Mouse (Mus musculus) kidney, postnatal 0 days (tissue): Measurements from ENCODE around the gene Gm49425. TPM values are rescaled to one million over a fixed set of nuclear protein-coding genes. Genes with fewer than 3 reads are reported as not detected.
"Not testable (repeated sequence)": the region's sequence is repeated elsewhere in the genome, so short reads cannot be mapped to it uniquely, and the experiment has no call there.

Source experiments
- ATAC-seq: fragments of 200-750 bp; cut with Nextera tagmentation; replicated peaks from 2 replicates; pipeline ENCODE4 v1.8.0; 2017; ENCODE audit warnings: low read depth, moderate number of reproducible peaks, moderate TSS enrichment, moderate library complexity; ENCODE audit not compliant: low FRiP score
- DNase-seq: peaks from one replicate; pipeline ENCODE4 v3.0.0-alpha.2; 2016; ENCODE audit warnings: low spot score
- H3K27ac ChIP-seq: fragments of 300-500 bp; sonication (generic); 2 replicates; pipeline ENCODE4 v1.5.1; 2014; ENCODE audit warnings: mild to moderate bottlenecking
- H3K27me3 ChIP-seq: fragments of 300-500 bp; sonication (generic); 2 replicates; pipeline ENCODE4 v1.6.1; 2014; ENCODE audit warnings: low read length, mixed read lengths; ENCODE audit not compliant: insufficient read depth
- H3K36me3 ChIP-seq: fragments of 300-500 bp; sonication (generic); 2 replicates; pipeline ENCODE4 v1.6.1; 2014; ENCODE audit warnings: low read length, mixed read lengths; ENCODE audit not compliant: insufficient read depth
- H3K4me1 ChIP-seq: fragments of 300-500 bp; sonication (generic); replicated peaks from 2 replicates; pipeline ENCODE4 v1.6.1; 2014; ENCODE audit warnings: antibody characterized with exemption, low read length, mixed read lengths; ENCODE audit not compliant: insufficient read depth
- H3K4me2 ChIP-seq: fragments of 300-500 bp; sonication (generic); 2 replicates; pipeline ENCODE4 v1.6.1; 2014; ENCODE audit warnings: mild to moderate bottlenecking, low read length, moderate library complexity, mixed read lengths
- H3K4me3 ChIP-seq: fragments of 300-500 bp; sonication (generic); replicated peaks from 2 replicates; pipeline ENCODE4 v1.5.1; 2014; ENCODE audit warnings: low read depth, low read length
- H3K9ac ChIP-seq: fragments of 300-500 bp; sonication (generic); 2 replicates; pipeline ENCODE4 v1.6.1; 2014; ENCODE audit warnings: low read depth, low read length
- H3K9me3 ChIP-seq: fragments of 300-500 bp; sonication (generic); replicated peaks from 2 replicates; pipeline ENCODE4 v1.6.1; 2016; ENCODE audit warnings: low read length, inconsistent platforms, mixed read lengths
- CTCF ChIP-seq: IDR thresholded peaks from 2 replicates; pipeline ENCODE4 v1.5.1; 2016; ENCODE audit warnings: antibody characterized with exemption, low read depth, mild to moderate bottlenecking, moderate library complexity
- WGBS: fragments of 180-500 bp; shearing (Covaris S2); extraction: QIAGEN DNeasy Blood & Tissue Kit; methylation state at CpG from one replicate; pipeline ENCODE4 v1.1.7; 2014; 5-methylcytosine and 5-hydroxymethylcytosine counted together
- polyA plus RNA-seq: library from polyadenylated mRNA; unstranded; fragments of >200 nt; fragmentation: Nextera tagmentation; extraction: Ambion mirVana; gene quantifications from 2 replicates; pipeline ENCODE4 v1.2.1, GENCODE M21; 2015

Gm49425 gene
- not detected in 2 replicates for polyA plus RNA-seq

DNA sequence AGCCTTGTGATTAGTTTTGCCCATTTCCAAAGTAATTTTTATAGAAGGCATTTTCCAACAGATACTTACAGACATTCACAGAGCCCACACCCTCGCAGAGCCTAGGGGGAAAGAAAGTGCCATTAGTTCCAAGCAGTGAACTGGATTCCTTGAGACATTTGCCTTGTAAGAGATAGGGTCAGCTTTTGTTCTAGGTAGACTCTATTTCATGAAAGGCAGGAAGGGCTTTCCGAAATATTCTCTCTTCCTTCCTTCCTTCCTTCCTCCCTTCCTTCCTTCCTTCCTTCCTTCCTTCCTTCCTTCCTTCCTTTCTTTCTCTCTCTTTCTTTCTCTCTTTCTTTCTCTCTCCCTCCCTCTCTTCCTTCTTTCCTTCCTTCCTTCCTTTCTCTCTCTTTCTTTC lies at the start of gene Gm49425:
Gene Gm49425 (minus strand): TSS at position 101 of the 400 bp plus-strand sequence.
- 76% methylated on average over 2 of the region's 2 CpGs for WGBS

DNA sequence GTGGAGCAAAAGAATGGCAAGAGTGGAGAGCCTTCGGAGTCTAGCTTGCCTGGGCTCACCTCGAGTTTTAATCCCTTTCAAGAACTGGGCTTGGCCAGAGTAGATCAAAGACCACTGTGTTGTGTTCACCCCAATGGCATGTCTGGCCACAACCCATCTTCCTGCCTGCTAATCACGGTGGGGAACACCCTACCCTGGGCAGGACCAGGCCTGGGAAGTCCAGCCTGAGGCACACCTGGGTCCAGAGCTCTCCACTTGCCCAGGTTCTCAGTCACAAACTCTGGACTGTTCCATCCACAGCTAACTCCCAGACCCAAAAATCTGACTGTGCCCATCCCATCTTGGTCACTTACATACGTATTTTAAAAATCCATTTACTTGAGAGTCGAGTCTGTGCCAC lies 45.8 kb upstream of the Gm49425 start, which contains the start of gene Krt90:
Gene Krt90 (minus strand): TSS at position 101 of the 400 bp plus-strand sequence.
- DNase-seq (no peak), ATAC-seq (no peak)
- Histone ChIP-seq H3K27me3 (no peaks in the 10 kb centered on the region), H3K4me3 (no peak within 1 kb of the TSS), H3K4me1 (peaks cover 6% of the 10 kb centered on the region; the same call in 1 of the 2 replicates), H3K9me3 (no peaks in the 10 kb centered on the region), H3K36me3 (no peaks in the 10 kb centered on the region), H3K9ac (no peak within 1 kb of the TSS), H3K4me2 (no peak within 1 kb of the TSS), H3K27ac (no peak within 1 kb of the TSS)
- WGBS = 69% methylated on average over 5 of the region's 5 CpGs
- no peak for TF ChIP-seq CTCF

More for the DNA sequence above, at the start of gene Gm49425:
- H3K4me3 ChIP-seq, H3K9ac ChIP-seq, H3K27me3 ChIP-seq, DNase-seq, H3K4me1 ChIP-seq, ATAC-seq, H3K27ac ChIP-seq, H3K36me3 ChIP-seq, H3K4me2 ChIP-seq, H3K9me3 ChIP-seq: not testable (repeated sequence)

DNA sequence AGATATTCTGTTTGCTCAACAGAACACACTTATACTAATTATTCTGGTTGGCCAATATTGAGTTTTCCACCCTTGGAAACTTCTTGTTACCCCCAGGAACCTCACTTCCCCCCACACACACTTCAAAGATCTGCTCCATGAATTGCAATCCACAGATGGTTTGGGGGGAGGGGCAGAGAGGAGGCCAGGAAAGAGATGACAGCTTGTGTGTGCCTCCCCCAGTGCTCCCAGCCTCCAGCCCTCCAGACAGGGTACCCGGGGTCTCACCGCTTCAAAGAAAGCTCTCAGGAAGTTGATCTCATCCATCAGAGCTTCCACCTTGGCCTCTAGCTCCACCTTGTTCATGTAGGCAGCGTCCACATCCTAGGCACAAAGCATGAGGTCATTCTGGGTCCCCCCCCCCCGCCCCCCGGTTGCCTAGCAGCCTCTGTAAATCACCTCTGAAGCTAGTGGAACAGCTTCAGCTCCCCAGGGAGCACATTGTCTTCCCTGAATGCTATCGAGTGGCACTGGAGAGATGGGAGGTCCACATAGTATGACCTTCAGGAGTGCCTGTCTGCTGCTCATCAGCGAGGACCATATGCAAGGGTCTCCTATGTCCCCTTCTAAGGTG lies 41.1 kb upstream of the Gm49425 start:
- peaks cover 6% of the 10 kb centered on the region for H3K4me1 ChIP-seq
- no peak overlapping the region for H3K4me2 ChIP-seq
- DNase-seq (peak; percentile 28), ATAC-seq (no peak)
- no peak overlapping the region for H3K27ac ChIP-seq
- no peaks in the 10 kb centered on the region for H3K36me3 ChIP-seq
- no peaks in the 10 kb centered on the region for H3K9me3 ChIP-seq
- H3K4me3 ChIP-seq = no peak overlapping the region
- 3% methylated on average over 7 of the region's 7 CpGs for WGBS
- no peaks in the 10 kb centered on the region for H3K27me3 ChIP-seq
- H3K9ac ChIP-seq = no peak overlapping the region
- no peak for TF ChIP-seq CTCF

DNA sequence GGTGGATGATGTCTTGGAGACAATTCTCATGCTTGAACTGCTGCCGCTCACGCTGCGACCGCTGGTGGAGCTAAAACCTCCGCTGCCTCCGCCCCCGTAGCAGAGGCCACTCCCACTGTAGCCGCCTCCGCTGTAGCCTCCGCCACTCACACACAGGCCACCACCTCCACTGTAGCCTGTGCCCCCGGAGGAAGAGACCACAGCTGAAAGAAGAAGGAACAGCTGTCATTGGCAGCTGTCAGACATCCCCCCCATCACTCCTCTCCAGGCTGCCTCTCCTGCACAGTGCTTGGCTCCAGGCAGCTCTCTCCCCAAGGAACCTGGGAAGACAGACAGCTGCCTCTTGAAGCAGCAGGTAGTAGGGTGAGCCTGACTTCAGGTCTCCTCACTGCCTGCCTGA lies 36.1 kb upstream of the Gm49425 start:
- Histone ChIP-seq H3K27ac (no peak overlapping the region), H3K4me2 (peak overlapping the region; percentile 25; the same call in 1 of the 2 replicates), H3K4me3 (no peak overlapping the region), H3K4me1 (peaks cover 7% of the 10 kb centered on the region), H3K9me3 (no peaks in the 10 kb centered on the region), H3K27me3 (no peaks in the 10 kb centered on the region), H3K36me3 (no peaks in the 10 kb centered on the region), H3K9ac (no peak overlapping the region)
- DNase-seq (peak; percentile 65), ATAC-seq (no peak)
- 0% methylated on average over 11 of the region's 11 CpGs for WGBS
- peak; percentile 14; the same call in 1 of the 2 replicates for TF ChIP-seq CTCF

DNA sequence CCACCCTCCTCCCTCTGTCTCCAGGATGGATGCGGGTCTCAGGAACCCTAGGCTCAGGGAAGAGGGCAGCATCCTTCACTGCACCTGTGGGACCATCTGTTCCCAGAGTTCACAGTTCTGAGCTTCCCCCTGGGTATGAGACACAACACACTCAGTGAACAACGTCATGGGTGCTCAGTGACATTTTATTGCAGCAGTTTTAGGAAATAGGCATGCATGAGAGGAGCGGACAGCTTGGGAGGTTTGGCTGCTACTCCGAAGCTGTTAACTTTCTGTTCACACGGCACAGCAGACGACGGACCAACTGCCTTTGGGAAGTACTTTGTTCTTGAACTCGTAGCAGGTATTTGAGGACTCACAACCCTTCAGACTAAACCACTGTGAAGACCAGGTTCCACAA lies 35.1 kb upstream of the Gm49425 start:
- no peak for DNase-seq
- no peak for TF ChIP-seq CTCF
- no peaks in the 10 kb centered on the region for H3K36me3 ChIP-seq
- H3K9ac ChIP-seq = no peak overlapping the region
- 43% methylated on average over 8 of the region's 8 CpGs for WGBS
- peaks cover 5% of the 10 kb centered on the region; the same call in 1 of the 2 replicates for H3K4me1 ChIP-seq
- no peaks in the 10 kb centered on the region for H3K27me3 ChIP-seq
- no peaks in the 10 kb centered on the region for H3K9me3 ChIP-seq
- H3K4me2 ChIP-seq = no peak overlapping the region
- ATAC-seq = no peak
- H3K27ac ChIP-seq = no peak overlapping the region
- H3K4me3 ChIP-seq = no peak overlapping the region

DNA sequence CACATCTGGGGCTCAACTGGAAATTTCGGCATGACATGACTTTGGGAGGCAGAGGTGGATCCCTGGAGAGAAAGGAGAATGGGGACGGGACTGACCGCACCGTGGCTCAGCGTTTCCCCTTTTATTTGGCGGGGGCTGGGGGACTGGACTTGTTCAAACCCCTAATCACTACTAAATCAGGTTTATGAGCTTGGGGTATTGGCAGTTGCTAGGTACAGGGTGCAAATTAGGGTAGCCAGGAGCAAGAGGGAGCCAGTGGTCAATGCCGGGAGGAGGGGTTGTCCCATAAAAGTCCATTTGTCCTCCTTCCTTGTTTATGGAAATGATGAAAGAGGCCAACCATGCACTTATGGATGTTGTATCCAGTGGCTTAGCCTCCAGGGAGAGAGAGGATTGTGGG lies 33.5 kb upstream of the Gm49425 start, which contains the start of gene Krt82:
Gene Krt82 (minus strand): TSS at position 101 of the 400 bp plus-strand sequence.
- Histone ChIP-seq H3K9me3 (no peaks in the 10 kb centered on the region), H3K9ac (no peak within 1 kb of the TSS), H3K36me3 (no peaks in the 10 kb centered on the region), H3K4me2 (no peak within 1 kb of the TSS), H3K27me3 (no peaks in the 10 kb centered on the region), H3K27ac (no peak within 1 kb of the TSS), H3K4me1 (peaks cover 5% of the 10 kb centered on the region; the same call in 1 of the 2 replicates), H3K4me3 (no peak within 1 kb of the TSS)
- 48% methylated on average over 7 of the region's 7 CpGs for WGBS
- ATAC-seq = no peak
- no peak for DNase-seq
- no peak for TF ChIP-seq CTCF

DNA sequence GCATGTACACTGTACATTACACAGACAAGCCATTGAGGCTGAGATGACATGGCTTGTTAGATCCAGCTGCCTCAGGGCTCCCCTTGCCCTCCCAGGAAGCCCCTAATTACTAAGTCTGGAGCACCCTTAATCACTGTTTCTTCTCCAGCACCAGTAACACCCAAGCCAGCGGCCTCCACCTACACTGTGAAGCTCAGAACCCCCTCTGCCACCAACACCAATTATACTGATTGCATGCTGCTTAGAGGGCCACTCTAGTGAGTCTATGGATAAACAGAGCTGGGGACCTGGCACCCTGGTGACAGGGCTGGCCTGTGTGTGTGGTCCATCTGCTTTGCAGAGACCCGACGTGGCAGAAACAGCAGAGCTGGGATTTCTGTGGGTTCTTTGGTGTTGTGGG lies 27.4 kb upstream of the Gm49425 start:
- Histone ChIP-seq H3K36me3 (no peaks in the 10 kb centered on the region), H3K4me2 (no peak overlapping the region), H3K4me1 (no peaks in the 10 kb centered on the region), H3K27me3 (no peaks in the 10 kb centered on the region), H3K9me3 (no peaks in the 10 kb centered on the region), H3K27ac (no peak overlapping the region), H3K9ac (no peak overlapping the region), H3K4me3 (no peak overlapping the region)
- TF ChIP-seq CTCF = no peak
- 84% methylated on average over 3 of the region's 3 CpGs for WGBS
- no peak for ATAC-seq
- no peak for DNase-seq
